Mouse (Mus musculus): ENCODE data around the gene Abca2. TPM values are rescaled to one million over a fixed set of nuclear protein-coding genes. Genes with fewer than 3 reads are reported as not detected.

Abca2 gene
- polyA plus RNA-seq, 1 experiment: 51.0 TPM

DNA sequence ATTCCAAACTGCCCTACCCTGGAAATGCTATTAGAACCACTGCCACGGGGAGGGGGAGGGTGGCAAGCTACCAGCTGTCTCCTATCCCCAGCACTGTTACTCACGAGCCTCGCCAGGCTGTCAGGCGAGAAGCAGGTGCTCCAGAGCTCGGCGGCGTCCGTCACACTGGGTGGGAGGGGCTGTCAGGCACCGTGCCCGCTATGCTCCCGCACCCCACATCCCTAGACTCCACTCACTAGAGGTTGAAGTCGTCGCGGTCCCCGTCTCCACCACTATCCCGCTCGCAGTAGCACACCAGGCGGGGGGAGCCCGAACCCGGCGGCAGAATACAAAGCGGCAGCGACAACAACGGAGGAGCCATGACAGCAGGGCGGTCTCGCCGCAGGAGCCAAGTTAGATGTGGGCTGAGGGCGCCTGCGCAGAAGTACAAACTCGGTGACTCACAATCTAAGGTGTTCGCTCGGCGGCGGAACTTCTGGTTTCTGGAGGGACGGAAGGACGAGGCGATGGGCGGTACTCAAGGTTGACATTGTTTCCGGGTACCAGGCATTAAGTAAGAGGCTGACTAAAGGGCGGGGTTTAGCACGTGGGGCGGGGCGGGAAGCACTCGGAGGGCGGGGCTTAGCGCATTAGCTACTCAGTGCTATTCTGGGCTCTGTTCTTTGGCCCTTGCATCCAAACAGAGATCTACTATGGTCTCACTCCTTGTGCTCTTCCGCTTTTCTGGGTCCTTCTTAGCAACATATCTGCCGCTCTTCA is 32.2 kb downstream of the Abca2 start, which contains the start of gene Paxx:
TSS of gene Paxx (minus strand) at position 544 of the 759 bp plus-strand sequence.
- Histone ChIP-seq H3K4me1 (ENCODE audit: control insufficient read depth, insufficient read depth, low read length) (peaks cover 11% of the 10 kb centered on the region), H3K27me3 (replicated peaks; ENCODE audit: control insufficient read depth, insufficient read depth, low read length) (no peaks in the 10 kb centered on the region), H3K4me3 (ENCODE audit: insufficient read depth, low read depth, low read length) (peak within 1 kb of the TSS; percentile 71), H3K36me3 (ENCODE audit: control insufficient read depth, insufficient read depth, low read length) (no peaks in the 10 kb centered on the region), H3K27ac (ENCODE audit: insufficient read depth, low read depth, low read length) (peak within 1 kb of the TSS; percentile 93)
- peak; percentile 59 for TF ChIP-seq POLR2A (IDR thresholded peaks at IDR 0.05; ENCODE audit: low read depth, low read length)
- no peak for TF ChIP-seq CTCF (conservative IDR thresholded peaks at IDR 0.05; ENCODE audit: insufficient read depth, insufficient read length, low read depth, low read length)
- DNase-seq: peak; percentile 98
- 1% methylated on average over 48 of the region's 48 CpGs for WGBS

- WGBS: 31% methylated on average over 3 of the region's 3 CpGs
- H3K27me3 ChIP-seq (replicated peaks; ENCODE audit: control insufficient read depth, insufficient read depth, low read length): no peaks in the 10 kb centered on the region
- DNase-seq: no peak
- H3K36me3 ChIP-seq (ENCODE audit: control insufficient read depth, insufficient read depth, low read length): no peaks in the 10 kb centered on the region
- H3K4me3 ChIP-seq (ENCODE audit: insufficient read depth, low read depth, low read length): peak overlapping the region; percentile 45
- TF ChIP-seq CTCF (conservative IDR thresholded peaks at IDR 0.05; ENCODE audit: insufficient read depth, insufficient read length, low read depth, low read length): no peak
- TF ChIP-seq POLR2A (IDR thresholded peaks at IDR 0.05; ENCODE audit: low read depth, low read length): no peak
- H3K4me1 ChIP-seq (ENCODE audit: control insufficient read depth, insufficient read depth, low read length): peaks cover 11% of the 10 kb centered on the region
- H3K27ac ChIP-seq (ENCODE audit: insufficient read depth, low read depth, low read length): peak overlapping the region; percentile 66
Observed at GRCm38 (mm10) chr2:25461407-25461806, 32.9 kb downstream of the Abca2 start.

DNA sequence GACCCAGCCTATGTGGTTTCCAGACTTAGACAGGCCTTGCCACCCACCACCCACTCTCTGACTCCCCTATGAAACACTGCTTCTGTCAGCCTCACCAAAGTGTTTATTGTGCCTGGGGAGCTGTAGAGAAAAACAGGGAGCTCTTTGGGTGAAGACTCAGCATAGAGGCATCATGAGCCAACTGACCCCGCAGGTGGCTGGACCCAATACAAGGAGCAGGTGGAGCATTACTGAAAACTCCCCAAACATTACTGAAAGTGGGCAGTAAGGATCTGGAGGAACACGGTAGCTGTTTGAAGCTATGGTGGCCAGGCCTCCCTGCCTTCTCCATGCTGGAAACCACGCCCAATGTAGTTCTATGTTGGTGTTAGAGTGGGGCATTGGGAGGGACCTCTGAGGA is 35.1 kb downstream of the Abca2 start:
- no peak overlapping the region for H3K4me3 ChIP-seq (ENCODE audit: insufficient read depth, low read depth, low read length)
- no peaks in the 10 kb centered on the region for H3K27me3 ChIP-seq (replicated peaks; ENCODE audit: control insufficient read depth, insufficient read depth, low read length)
- no peak overlapping the region for H3K27ac ChIP-seq (ENCODE audit: insufficient read depth, low read depth, low read length)
- no peak for DNase-seq
- 94% methylated on average over 3 of the region's 3 CpGs for WGBS
- H3K36me3 ChIP-seq (ENCODE audit: control insufficient read depth, insufficient read depth, low read length): no peaks in the 10 kb centered on the region
- peaks cover 13% of the 10 kb centered on the region for H3K4me1 ChIP-seq (ENCODE audit: control insufficient read depth, insufficient read depth, low read length)
- no peak for TF ChIP-seq CTCF (conservative IDR thresholded peaks at IDR 0.05; ENCODE audit: insufficient read depth, insufficient read length, low read depth, low read length)
- TF ChIP-seq POLR2A (IDR thresholded peaks at IDR 0.05; ENCODE audit: low read depth, low read length): no peak

DNA sequence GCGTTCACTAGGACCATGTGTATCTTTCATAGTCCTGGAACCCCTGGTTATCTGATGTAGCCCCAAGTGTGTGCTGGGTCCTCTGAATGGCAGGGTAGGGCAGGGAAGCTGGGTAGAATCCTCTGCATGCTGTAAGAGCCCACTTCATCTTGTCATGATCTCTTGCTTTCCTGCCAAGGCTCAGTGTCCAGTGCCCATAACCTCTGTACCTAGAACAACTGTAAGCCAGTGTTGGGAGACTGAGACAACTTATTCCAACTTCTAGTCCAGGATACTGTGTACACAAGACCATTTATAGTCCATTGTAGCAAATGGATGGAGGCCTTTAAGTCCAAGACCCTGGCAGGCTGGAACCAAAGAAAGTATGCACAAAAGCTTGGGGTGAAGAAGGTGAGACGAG is 36.8 kb downstream of the Abca2 start:
- no peak overlapping the region for H3K4me3 ChIP-seq (ENCODE audit: insufficient read depth, low read depth, low read length)
- no peak overlapping the region for H3K27ac ChIP-seq (ENCODE audit: insufficient read depth, low read depth, low read length)
- no peaks in the 10 kb centered on the region for H3K36me3 ChIP-seq (ENCODE audit: control insufficient read depth, insufficient read depth, low read length)
- 88% methylated on average over 2 of the region's 2 CpGs for WGBS
- DNase-seq: no peak
- no peaks in the 10 kb centered on the region for H3K27me3 ChIP-seq (replicated peaks; ENCODE audit: control insufficient read depth, insufficient read depth, low read length)
- TF ChIP-seq CTCF (conservative IDR thresholded peaks at IDR 0.05; ENCODE audit: insufficient read depth, insufficient read length, low read depth, low read length) (no peak), POLR2A (IDR thresholded peaks at IDR 0.05; ENCODE audit: low read depth, low read length) (no peak)
- H3K4me1 ChIP-seq (ENCODE audit: control insufficient read depth, insufficient read depth, low read length): peaks cover 9% of the 10 kb centered on the region

DNA sequence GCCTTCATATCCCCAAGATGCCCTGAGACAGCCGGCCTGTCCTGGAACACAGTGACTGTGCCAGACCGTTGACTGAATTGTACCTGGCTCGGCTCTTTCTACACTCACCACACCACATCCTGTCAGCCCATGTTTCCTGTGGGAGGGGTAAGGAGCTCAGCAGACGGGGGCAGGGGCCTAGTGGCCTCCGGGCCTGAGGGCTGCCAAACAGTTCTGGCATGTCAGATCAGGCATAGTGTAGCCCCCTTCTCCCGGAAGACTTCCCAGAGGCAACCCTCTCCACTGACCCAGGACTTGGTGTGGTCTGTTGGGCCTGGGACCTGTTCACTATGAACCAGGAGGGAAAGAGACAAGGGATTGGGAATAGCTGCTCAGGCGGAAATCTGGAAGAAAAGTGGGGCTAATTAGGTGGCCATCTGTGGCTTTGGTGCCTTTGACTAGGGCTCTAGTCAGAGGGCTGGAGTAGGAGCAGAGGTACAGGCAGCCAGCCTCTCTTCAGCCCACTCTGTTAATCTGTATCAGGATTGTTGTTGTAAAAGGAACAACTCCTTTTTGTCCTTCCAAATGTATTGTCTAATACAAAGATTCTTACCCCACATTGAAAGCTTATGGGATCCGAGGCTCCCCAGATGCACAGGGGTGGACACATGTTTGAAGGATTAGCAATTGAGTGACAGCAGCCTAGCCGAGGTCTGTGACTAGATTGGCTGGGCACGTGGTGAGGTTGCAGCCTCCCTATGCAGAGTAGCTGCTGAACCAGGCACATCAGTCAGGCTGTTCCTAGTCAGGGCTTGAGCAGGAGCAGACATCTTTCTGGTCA is 37.5 kb downstream of the Abca2 start:
- no peak for DNase-seq
- Histone ChIP-seq H3K4me3 (ENCODE audit: insufficient read depth, low read depth, low read length) (no peak overlapping the region), H3K4me1 (ENCODE audit: control insufficient read depth, insufficient read depth, low read length) (peaks cover 8% of the 10 kb centered on the region)

DNA sequence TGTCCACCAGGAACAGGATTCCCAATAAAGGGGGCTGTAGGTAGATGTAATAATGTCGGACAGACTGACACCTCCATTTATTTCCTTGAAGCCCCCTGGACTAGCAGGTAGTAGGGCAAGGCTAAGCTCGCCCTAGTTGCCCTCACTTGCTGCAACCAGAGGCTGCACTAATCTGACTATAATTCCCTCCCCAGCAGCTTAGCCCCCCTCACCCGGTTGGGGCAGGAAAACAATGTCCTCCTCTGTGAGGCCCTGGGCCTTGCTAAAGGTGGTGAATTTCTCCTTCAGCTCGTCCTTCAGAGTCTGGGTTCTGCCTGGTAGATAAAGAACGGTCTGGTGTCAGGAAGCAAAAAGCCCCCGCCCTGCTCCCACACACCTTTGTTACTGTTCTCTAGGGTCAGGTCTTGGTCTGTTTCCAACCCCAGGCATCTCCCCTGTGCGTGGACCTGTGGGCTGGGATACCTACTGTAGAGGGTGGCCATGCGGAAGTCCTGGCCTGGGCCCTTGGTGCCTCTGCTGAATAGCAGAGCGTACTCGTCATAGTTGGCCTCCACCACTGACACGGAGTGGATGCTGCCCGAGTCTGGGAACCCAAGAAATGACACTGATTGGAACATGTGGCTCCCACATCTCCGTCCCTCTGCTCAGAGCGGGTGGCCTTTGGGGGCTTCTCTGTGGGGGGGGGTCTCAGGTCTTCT is 39.3 kb downstream of the Abca2 start:
- DNase-seq: peak; percentile 15
- peak overlapping the region; percentile 36 for H3K27ac ChIP-seq (ENCODE audit: insufficient read depth, low read depth, low read length)
- no peak overlapping the region for H3K4me3 ChIP-seq (ENCODE audit: insufficient read depth, low read depth, low read length)
- H3K4me1 ChIP-seq (ENCODE audit: control insufficient read depth, insufficient read depth, low read length): 0 out of 2 replicates have a peak, but pooled peaks cover 5% of the 10 kb centered on the region
- TF ChIP-seq CTCF (conservative IDR thresholded peaks at IDR 0.05; ENCODE audit: insufficient read depth, insufficient read length, low read depth, low read length): no peak
- TF ChIP-seq POLR2A (IDR thresholded peaks at IDR 0.05; ENCODE audit: low read depth, low read length): no peak
- H3K36me3 ChIP-seq (ENCODE audit: control insufficient read depth, insufficient read depth, low read length): no peaks in the 10 kb centered on the region
- no peaks in the 10 kb centered on the region for H3K27me3 ChIP-seq (replicated peaks; ENCODE audit: control insufficient read depth, insufficient read depth, low read length)
- 79% methylated on average over 14 of the region's 14 CpGs for WGBS

More for the DNA sequence above, 37.5 kb downstream of the Abca2 start:
- 52% methylated on average over 10 of the region's 10 CpGs for WGBS
- H3K27ac ChIP-seq (ENCODE audit: insufficient read depth, low read depth, low read length): no peak overlapping the region
- no peaks in the 10 kb centered on the region for H3K36me3 ChIP-seq (ENCODE audit: control insufficient read depth, insufficient read depth, low read length)
- H3K27me3 ChIP-seq (replicated peaks; ENCODE audit: control insufficient read depth, insufficient read depth, low read length): no peaks in the 10 kb centered on the region
- TF ChIP-seq POLR2A (IDR thresholded peaks at IDR 0.05; ENCODE audit: low read depth, low read length) (no peak), CTCF (conservative IDR thresholded peaks at IDR 0.05; ENCODE audit: insufficient read depth, insufficient read length, low read depth, low read length) (no peak)

All from kidney, adult 2 months (tissue).